Mouse (Mus musculus) neural tube, embryonic 13.5 days (tissue): ENCODE data around the gene Med12l. TPM values are rescaled to one million over a fixed set of nuclear protein-coding genes. Genes with fewer than 3 reads are reported as not detected.

Experiments
- ATAC-seq: fragments of 200-750 bp; cut with Nextera tagmentation; 2 replicates; pipeline ENCODE4 v1.8.0; 2017; ENCODE audit warnings: low read depth, mild to moderate bottlenecking, moderate TSS enrichment, moderate library complexity
- H3K27ac ChIP-seq: fragments of 300-500 bp; sonication (generic); replicated peaks from 2 replicates; pipeline ENCODE4 v1.5.1; 2015; ENCODE audit warnings: moderate library complexity, mild to moderate bottlenecking, inconsistent platforms
- H3K27me3 ChIP-seq: fragments of 300-500 bp; sonication (generic); 2 replicates; pipeline ENCODE4 v1.6.1; 2015; ENCODE audit warnings: mild to moderate bottlenecking, inconsistent platforms
- H3K36me3 ChIP-seq: fragments of 300-500 bp; sonication (generic); 2 replicates; pipeline ENCODE4 v1.6.1; 2015; ENCODE audit warnings: mild to moderate bottlenecking, inconsistent platforms
- H3K4me1 ChIP-seq: fragments of 300-500 bp; sonication (generic); replicated peaks from 2 replicates; pipeline ENCODE4 v1.6.1; 2015; ENCODE audit warnings: inconsistent platforms
- H3K4me2 ChIP-seq: fragments of 300-500 bp; sonication (generic); 2 replicates; pipeline ENCODE4 v1.6.1; 2015; ENCODE audit warnings: inconsistent platforms, mild to moderate bottlenecking, moderate library complexity
- H3K4me3 ChIP-seq: fragments of 300-500 bp; sonication (generic); 2 replicates; pipeline ENCODE4 v1.5.1; 2015; ENCODE audit warnings: mild to moderate bottlenecking, inconsistent platforms
- H3K9ac ChIP-seq: fragments of 300-500 bp; sonication (generic); 2 replicates; pipeline ENCODE4 v1.6.1; 2015; ENCODE audit warnings: moderate library complexity, mild to moderate bottlenecking, inconsistent platforms
- H3K9me3 ChIP-seq: fragments of 300-500 bp; sonication (generic); 2 replicates; pipeline ENCODE4 v1.6.1; 2016; ENCODE audit warnings: inconsistent platforms
- WGBS: fragments of 180-500 bp; shearing (Covaris S2); methylation state at CpG from one replicate; pipeline ENCODE4 v1.1.7; 2015; 5-methylcytosine and 5-hydroxymethylcytosine counted together
- polyA plus RNA-seq: library from polyadenylated mRNA; unstranded; fragments of >200 nt; fragmentation: Nextera tagmentation; extraction: Ambion mirVana; gene quantifications from 2 replicates; pipeline ENCODE4 v1.2.1, GENCODE M21; 2015

Gene Med12l
- polyA plus RNA-seq, 1 experiment from 2014 or later: 3.7 TPM

- no peak overlapping the region for H3K27ac ChIP-seq
- no peak for ATAC-seq
- no peaks in the 10 kb centered on the region; the same call in 1 of the 2 replicates for H3K4me1 ChIP-seq
- H3K4me2 ChIP-seq: no peak overlapping the region
- no peak overlapping the region for H3K4me3 ChIP-seq
- WGBS: 91% methylated on average over 1 of the region's 1 CpGs
- no peak overlapping the region for H3K9ac ChIP-seq
- H3K36me3 ChIP-seq: no peaks in the 10 kb centered on the region
- H3K27me3 ChIP-seq: no peaks in the 10 kb centered on the region
- no peaks in the 10 kb centered on the region for H3K9me3 ChIP-seq
These were observed 244.8 kb downstream of the Med12l start for GRCm38 (mm10) chr3:59250454-59250853.

DNA sequence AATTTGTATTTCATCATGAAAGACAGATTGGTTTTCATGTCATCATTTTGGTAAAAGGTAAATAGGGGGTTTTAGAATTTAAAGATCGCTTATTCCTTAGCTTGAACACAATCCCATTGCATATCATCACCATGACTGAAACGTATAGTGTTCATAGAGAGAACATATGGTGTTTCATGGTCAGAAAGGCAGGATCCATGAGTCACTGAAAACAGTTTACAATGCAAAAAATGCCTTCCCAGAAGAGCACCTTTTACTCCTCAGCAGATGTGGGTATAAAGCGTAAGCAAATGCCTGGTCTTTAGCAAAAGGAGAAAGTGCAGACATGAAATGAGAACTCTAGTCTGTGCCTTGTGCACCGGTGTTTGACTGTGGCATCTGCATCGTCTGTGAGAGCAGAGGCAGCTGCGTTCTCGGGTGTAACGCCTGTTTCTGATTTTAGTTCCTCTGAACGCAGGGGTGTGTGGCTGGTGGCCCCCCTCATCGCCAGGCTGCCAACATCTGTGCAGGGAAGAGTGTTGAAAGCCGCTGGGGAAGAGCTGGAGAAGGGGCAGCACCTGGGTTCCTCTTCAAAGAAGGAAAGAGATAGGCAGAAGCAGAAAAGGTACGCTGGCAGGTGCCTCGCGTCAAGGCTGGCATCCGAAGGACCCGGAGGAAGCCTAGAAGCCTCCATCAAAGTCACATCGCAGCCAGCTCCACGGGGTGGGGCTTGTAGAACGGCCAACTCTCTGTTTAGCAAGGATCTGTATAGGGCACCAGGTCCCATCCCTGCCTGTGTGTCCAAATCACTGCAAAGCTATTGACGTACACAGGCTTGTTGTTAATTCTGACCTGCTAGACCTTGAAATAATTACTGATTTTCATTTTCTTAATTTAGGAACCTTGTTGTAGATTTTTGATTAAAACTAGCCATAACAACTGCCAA lies 252.4 kb downstream of the Med12l start:
- no peak overlapping the region for H3K9ac ChIP-seq
- H3K9me3 ChIP-seq: no peaks in the 10 kb centered on the region
- H3K4me2 ChIP-seq: no peak overlapping the region
- 89% methylated on average over 20 of the region's 20 CpGs for WGBS
- H3K27ac ChIP-seq: no peak overlapping the region
- H3K4me1 ChIP-seq: peaks cover 18% of the 10 kb centered on the region
- H3K36me3 ChIP-seq: no peaks in the 10 kb centered on the region
- no peak overlapping the region for H3K4me3 ChIP-seq
- no peaks in the 10 kb centered on the region for H3K27me3 ChIP-seq
- ATAC-seq: no peak

GRCm38 (mm10) chr3:59260745-59261144 lies 255.1 kb downstream of the Med12l start:
- Histone ChIP-seq H3K9ac (no peak overlapping the region), H3K4me2 (no peak overlapping the region), H3K27ac (no peak overlapping the region), H3K27me3 (no peaks in the 10 kb centered on the region), H3K36me3 (0 out of 2 replicates have a peak, but pooled peaks cover 9% of the 10 kb centered on the region), H3K4me3 (no peak overlapping the region), H3K4me1 (peaks cover 19% of the 10 kb centered on the region), H3K9me3 (no peaks in the 10 kb centered on the region)
- no peak for ATAC-seq
- 61% methylated on average over 5 of the region's 5 CpGs for WGBS

- Histone ChIP-seq H3K9me3 (no peaks in the 10 kb centered on the region), H3K4me2 (no peak overlapping the region), H3K9ac (no peak overlapping the region), H3K27me3 (no peaks in the 10 kb centered on the region), H3K4me1 (peaks cover 19% of the 10 kb centered on the region), H3K27ac (no peak overlapping the region), H3K36me3 (0 out of 2 replicates have a peak, but pooled peaks cover 9% of the 10 kb centered on the region), H3K4me3 (no peak overlapping the region)
- ATAC-seq: no peak
- WGBS: 20% methylated on average over 9 of the region's 9 CpGs
These were observed 256.3 kb downstream of the Med12l start for GRCm38 (mm10) chr3:59261709-59262472.

- Histone ChIP-seq H3K9ac (no peak within 1 kb of the TSS), H3K9me3 (no peaks in the 10 kb centered on the region), H3K36me3 (0 out of 2 replicates have a peak, but pooled peaks cover 12% of the 10 kb centered on the region), H3K27me3 (no peaks in the 10 kb centered on the region), H3K27ac (no peak within 1 kb of the TSS), H3K4me3 (no peak within 1 kb of the TSS), H3K4me1 (peaks cover 19% of the 10 kb centered on the region), H3K4me2 (peak within 1 kb of the TSS; percentile 37)
- 12% methylated on average over 7 of the region's 7 CpGs for WGBS
- no peak for ATAC-seq
These were observed 257.1 kb downstream of the Med12l start, which contains the start of gene P2ry12 for GRCm38 (mm10) chr3:59262704-59263103. Gene P2ry12, minus strand, starts transcription at chr3:59262871.

DNA sequence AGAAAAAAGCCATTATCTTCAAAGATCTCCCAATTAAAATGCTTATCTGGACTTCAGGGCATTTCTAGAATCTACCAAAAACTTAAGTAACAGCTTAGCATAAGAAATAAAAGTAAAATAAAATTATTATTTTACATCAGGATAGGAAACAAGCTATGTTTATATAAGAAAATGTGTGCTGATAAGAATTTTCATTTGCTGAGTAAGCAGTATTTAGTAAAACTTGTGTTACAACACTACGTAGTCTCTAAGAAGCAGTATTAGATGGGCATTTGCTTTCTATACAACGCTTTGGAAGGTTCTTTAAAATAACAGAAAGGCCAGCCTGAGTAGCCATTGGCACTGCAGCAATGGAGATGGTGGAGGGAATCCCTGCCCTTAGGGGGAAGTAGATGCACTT lies 257.8 kb downstream of the Med12l start:
- H3K4me1 ChIP-seq: peaks cover 19% of the 10 kb centered on the region
- H3K36me3 ChIP-seq: 0 out of 2 replicates have a peak, but pooled peaks cover 16% of the 10 kb centered on the region
- no peak overlapping the region for H3K4me3 ChIP-seq
- H3K27ac ChIP-seq: no peak overlapping the region
- ATAC-seq: no peak
- H3K9me3 ChIP-seq: no peaks in the 10 kb centered on the region
- no peak overlapping the region for H3K9ac ChIP-seq
- H3K4me2 ChIP-seq: no peak overlapping the region
- WGBS: 88% methylated on average over 2 of the region's 2 CpGs
- no peaks in the 10 kb centered on the region for H3K27me3 ChIP-seq

DNA sequence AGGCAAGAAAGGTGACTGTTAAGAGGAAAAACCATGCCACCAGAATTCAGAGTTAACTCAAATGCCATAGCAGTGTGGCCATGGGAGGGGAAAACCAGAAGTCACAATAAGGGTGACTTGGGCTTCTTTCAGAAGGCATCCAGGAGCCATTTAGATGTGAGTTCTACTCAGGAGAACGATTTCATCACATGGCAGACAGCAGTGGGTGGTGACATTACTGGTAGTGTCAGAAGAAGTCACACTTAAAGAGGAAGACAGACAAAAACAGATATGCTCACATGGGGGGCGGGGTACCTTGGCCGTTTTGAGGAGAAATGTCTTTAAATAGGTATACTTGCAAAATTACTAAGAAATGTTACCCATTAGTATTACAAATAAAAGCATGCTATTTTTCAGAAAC lies 258.4 kb downstream of the Med12l start:
- Histone ChIP-seq H3K9me3 (no peaks in the 10 kb centered on the region), H3K27ac (no peak overlapping the region), H3K4me2 (no peak overlapping the region), H3K36me3 (0 out of 2 replicates have a peak, but pooled peaks cover 20% of the 10 kb centered on the region), H3K27me3 (no peaks in the 10 kb centered on the region), H3K4me3 (no peak overlapping the region), H3K4me1 (peaks cover 19% of the 10 kb centered on the region), H3K9ac (no peak overlapping the region)
- 82% methylated on average over 3 of the region's 3 CpGs for WGBS
- ATAC-seq: no peak

- no peak for ATAC-seq
- Histone ChIP-seq H3K4me2 (no peak overlapping the region), H3K27ac (no peak overlapping the region), H3K4me3 (no peak overlapping the region), H3K9ac (no peak overlapping the region), H3K4me1 (no peaks in the 10 kb centered on the region), H3K9me3 (no peaks in the 10 kb centered on the region), H3K36me3 (0 out of 2 replicates have a peak, but pooled peaks cover 17% of the 10 kb centered on the region), H3K27me3 (no peaks in the 10 kb centered on the region)
- WGBS: 95% methylated on average over 6 of the region's 6 CpGs
These were observed 265.2 kb downstream of the Med12l start for GRCm38 (mm10) chr3:59270811-59271210.

DNA sequence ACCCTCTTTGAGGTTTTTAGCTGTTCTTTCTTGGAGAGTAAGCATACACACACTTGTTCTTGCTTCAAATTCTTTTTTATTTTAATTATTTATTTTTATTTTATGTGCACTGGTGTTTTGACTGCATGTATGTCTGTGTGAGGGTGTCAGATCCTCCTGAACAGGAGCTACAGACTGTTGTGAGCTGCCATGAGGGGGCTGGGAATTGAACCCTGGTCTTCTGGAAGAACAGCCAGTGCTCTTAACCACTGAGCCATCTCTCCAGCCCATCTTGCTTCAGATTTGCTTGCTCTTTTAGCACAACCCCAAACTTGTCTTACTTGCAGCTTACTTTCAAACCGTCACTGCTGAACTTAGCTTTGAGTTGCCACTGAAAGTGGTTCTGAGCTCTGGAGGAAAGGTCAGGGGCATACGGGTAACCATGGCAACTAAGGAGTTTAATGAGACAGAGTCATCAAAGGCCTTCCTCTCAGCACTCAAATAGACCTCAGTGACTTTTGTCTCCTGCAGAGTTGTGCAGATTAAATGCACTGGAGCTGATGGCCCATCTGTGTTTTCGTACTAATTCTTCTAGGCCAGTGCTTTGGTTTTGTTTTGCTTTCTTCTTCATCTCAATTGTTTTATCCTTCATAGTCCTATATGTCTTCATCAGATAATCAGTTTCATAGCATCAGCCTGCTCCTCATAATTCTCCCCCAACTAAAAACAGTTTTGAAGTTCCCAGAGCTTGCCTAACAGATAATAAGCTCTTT lies 272.1 kb downstream of the Med12l start:
- Histone ChIP-seq H3K4me2 (no peak overlapping the region), H3K27ac (no peak overlapping the region), H3K9ac (no peak overlapping the region), H3K4me3 (no peak overlapping the region), H3K9me3 (no peaks in the 10 kb centered on the region), H3K36me3 (peaks cover 10% of the 10 kb centered on the region; the same call in 1 of the 2 replicates), H3K27me3 (no peaks in the 10 kb centered on the region), H3K4me1 (peaks cover 7% of the 10 kb centered on the region; the same call in 1 of the 2 replicates)
- WGBS: 9% methylated on average over 3 of the region's 3 CpGs
- no peak for ATAC-seq

GRCm38 (mm10) chr3:59278254-59278533 lies 272.6 kb downstream of the Med12l start:
- Histone ChIP-seq H3K9ac (no peak overlapping the region), H3K27ac (no peak overlapping the region), H3K27me3 (no peaks in the 10 kb centered on the region), H3K9me3 (no peaks in the 10 kb centered on the region), H3K4me2 (no peak overlapping the region), H3K36me3 (peaks cover 10% of the 10 kb centered on the region; the same call in 1 of the 2 replicates), H3K4me3 (no peak overlapping the region), H3K4me1 (peaks cover 7% of the 10 kb centered on the region; the same call in 1 of the 2 replicates)
- ATAC-seq: no peak
- WGBS: 88% methylated on average over 3 of the region's 3 CpGs

- no peak for ATAC-seq
- Histone ChIP-seq H3K4me1 (peaks cover 7% of the 10 kb centered on the region; the same call in 1 of the 2 replicates), H3K27ac (no peak overlapping the region), H3K4me3 (no peak overlapping the region), H3K27me3 (no peaks in the 10 kb centered on the region), H3K9ac (no peak overlapping the region), H3K36me3 (peaks cover 10% of the 10 kb centered on the region; the same call in 1 of the 2 replicates), H3K9me3 (no peaks in the 10 kb centered on the region), H3K4me2 (no peak overlapping the region)
These were observed 273.0 kb downstream of the Med12l start for GRCm38 (mm10) chr3:59278620-59279019.
